Mouse (Mus musculus) cerebellum, adult 9-11 months (tissue): ENCODE measurements at regions not wholly inside any gene's neighbourhood (a gene's known extent, or its start where the extent isn't known, plus 50 kb on each side); places are given as distances from the start of the nearest gene placed in this dataset.

Experiments
- DNase-seq: peaks from one replicate; pipeline ENCODE4 v3.0.0; 2022

DNA sequence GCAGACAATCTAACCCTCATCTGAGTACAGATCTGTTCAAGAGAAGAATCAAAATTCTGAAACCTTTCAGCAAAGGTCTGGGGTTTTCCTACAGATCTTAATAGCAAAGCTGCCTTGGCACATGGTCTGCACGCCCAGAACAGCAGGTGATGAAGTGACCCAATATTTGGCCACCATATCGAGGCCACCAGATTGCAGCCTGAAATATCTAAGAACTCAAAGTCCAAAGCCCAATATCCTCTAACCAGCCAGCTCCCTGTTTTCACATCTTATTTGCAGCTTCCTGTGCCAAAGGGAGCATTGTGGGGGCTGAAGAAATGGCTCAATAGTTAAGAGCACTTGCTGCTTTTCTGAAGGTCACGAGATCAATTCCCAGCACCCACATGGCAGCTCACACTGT is 52.8 kb upstream of the Rgs7 start:
- peak; percentile 81 for DNase-seq
